Mouse (Mus musculus) liver, embryonic 14.5 days (tissue): ENCODE results near the gene Taar7a. TPM values are rescaled to one million over a fixed set of nuclear protein-coding genes. Genes with fewer than 3 reads are reported as not detected.

Source experiments
- ATAC-seq: fragments of 200-750 bp; cut with Nextera tagmentation; 2 replicates; pipeline ENCODE4 v1.8.0; 2017; ENCODE audit warnings: moderate number of reproducible peaks, mild to moderate bottlenecking, moderate library complexity; ENCODE audit not compliant: insufficient read depth
- DNase-seq, 3 experiments: peaks; one replicate each; pipeline ENCODE4 v3.0.0-alpha.2; 2012 to 2013; ENCODE audit warnings: low read depth in 3 of 3, low spot score in 3 of 3
- H3K27ac ChIP-seq: fragments of 300-500 bp; sonication (generic); 2 replicates; pipeline ENCODE4 v1.5.1; 2014; ENCODE audit warnings: moderate library complexity, mild to moderate bottlenecking, control low read depth, inconsistent platforms
- H3K27me3 ChIP-seq: fragments of 300-500 bp; sonication (generic); 2 replicates; pipeline ENCODE4 v1.6.1; 2014; ENCODE audit warnings: mild to moderate bottlenecking, low read length, moderate library complexity; ENCODE audit not compliant: control insufficient read depth, insufficient read depth
- H3K36me3 ChIP-seq: fragments of 300-500 bp; sonication (generic); replicated peaks from 2 replicates; pipeline ENCODE4 v1.6.1; 2014; ENCODE audit warnings: low read depth; ENCODE audit not compliant: control insufficient read depth, insufficient read depth
- H3K4me1 ChIP-seq, 2 experiments: fragments of 200-500 bp in 1 of 2; fragments of 300-500 bp in 1 of 2; sonication (generic) in 1 of 2; replicated peaks; 2 replicates each; pipeline ENCODE4 v1.6.1; 2012 to 2014; ENCODE audit warnings: antibody characterized with exemption in 1 of 2, inconsistent platforms in 1 of 2, low read length in 1 of 2; ENCODE audit not compliant: control insufficient read depth in 2 of 2, insufficient read depth in 2 of 2
- H3K4me2 ChIP-seq: fragments of 300-500 bp; sonication (generic); 2 replicates; pipeline ENCODE4 v1.6.1; 2014; ENCODE audit warnings: low read depth, mild to moderate bottlenecking, control low read depth, moderate library complexity
- H3K4me3 ChIP-seq, 2 experiments: fragments of 200-500 bp in 1 of 2; fragments of 300-500 bp in 1 of 2; sonication (generic) in 1 of 2; 2 replicates each; pipeline ENCODE4 v1.5.1; 2012 to 2014; ENCODE audit warnings: low read depth in 2 of 2, low read length in 2 of 2, mild to moderate bottlenecking in 2 of 2, control low read depth in 1 of 2, inconsistent platforms in 1 of 2, moderate library complexity in 1 of 2; ENCODE audit not compliant: insufficient read depth in 1 of 2
- H3K9ac ChIP-seq: fragments of 300-500 bp; sonication (generic); replicated peaks from 2 replicates; pipeline ENCODE4 v1.6.1; 2014; ENCODE audit warnings: mild to moderate bottlenecking, control low read depth, moderate library complexity
- H3K9me3 ChIP-seq: fragments of 300-500 bp; sonication (generic); 2 replicates; pipeline ENCODE4 v1.6.1; 2016; ENCODE audit warnings: low read length, mixed read lengths; ENCODE audit not compliant: control insufficient read depth
- CTCF ChIP-seq: IDR thresholded peaks from 2 replicates; pipeline ENCODE4 v1.5.1; 2016; ENCODE audit warnings: antibody characterized with exemption, low read depth, control low read depth
- EP300 ChIP-seq: IDR thresholded peaks from 2 replicates; pipeline ENCODE4 v1.6.1; 2016; ENCODE audit warnings: antibody characterized with exemption, low read depth
- WGBS: fragments of 180-500 bp; shearing (Covaris S2); extraction: QIAGEN DNeasy Blood & Tissue Kit; methylation state at CpG from one replicate; pipeline ENCODE4 v1.1.7; 2014; ENCODE audit not compliant: insufficient replicate concordance; 5-methylcytosine and 5-hydroxymethylcytosine counted together
- polyA plus RNA-seq, 2 experiments: library from polyadenylated mRNA; depleted of rRNA in 1 of 2; stranded (reverse) in 1 of 2; unstranded in 1 of 2; fragments of >200 nt; fragmentation: Nextera tagmentation in 1 of 2; extraction: Ambion mirVana in 1 of 2; gene quantifications; 2 replicates each; pipeline versions ENCODE4 v1.2.1 to v1.2.3; 2012 to 2014

Gene Taar7a
- polyA plus RNA-seq, 2 experiments, result not detected

DNA sequence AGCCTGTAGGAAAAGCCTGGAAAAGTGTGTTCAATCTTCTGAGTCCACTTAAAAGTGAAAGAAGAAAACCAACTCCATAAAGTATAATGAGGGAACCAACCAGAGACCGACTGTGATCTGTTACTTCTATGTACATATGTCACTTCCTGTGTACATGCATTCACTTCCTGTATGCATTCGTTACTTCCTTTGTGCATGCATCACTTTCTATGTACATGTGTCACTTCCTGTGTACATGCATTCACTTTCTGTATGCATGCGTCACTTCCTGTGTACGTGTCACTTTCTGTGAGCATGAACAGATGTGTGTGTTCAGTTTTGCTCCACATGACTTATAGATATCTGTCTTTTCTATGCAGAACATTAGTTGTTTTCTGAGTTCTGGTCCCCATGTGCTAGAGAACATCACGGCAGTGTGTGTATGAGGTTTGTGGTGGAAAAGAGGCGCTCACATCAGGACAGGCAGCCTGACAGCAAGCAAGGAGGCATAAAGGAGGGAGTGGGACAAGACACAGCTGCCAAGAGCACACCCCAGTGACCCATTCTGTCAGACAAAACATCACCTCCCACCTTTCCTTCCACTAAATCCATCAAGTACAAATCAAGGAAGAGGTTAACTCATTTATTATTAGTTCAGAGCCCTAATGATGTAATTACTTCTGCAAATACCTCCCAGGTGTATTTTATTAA, 28.2 kb downstream of the Taar7a start:
- no peaks in the 10 kb centered on the region for H3K36me3 ChIP-seq
- DNase-seq (no peak), ATAC-seq (no peak)
- H3K27me3 ChIP-seq, result no peaks in the 10 kb centered on the region
- 63% methylated on average over 6 of the region's 6 CpGs for WGBS
- no peaks in the 10 kb centered on the region for H3K4me1 ChIP-seq
- H3K9ac ChIP-seq, result no peak overlapping the region
- H3K9me3 ChIP-seq, result no peaks in the 10 kb centered on the region
- TF ChIP-seq EP300 (no peak), CTCF (no peak)
- H3K27ac ChIP-seq, result no peak overlapping the region
- no peak overlapping the region for H3K4me2 ChIP-seq
- no peak overlapping the region for H3K4me3 ChIP-seq

DNA sequence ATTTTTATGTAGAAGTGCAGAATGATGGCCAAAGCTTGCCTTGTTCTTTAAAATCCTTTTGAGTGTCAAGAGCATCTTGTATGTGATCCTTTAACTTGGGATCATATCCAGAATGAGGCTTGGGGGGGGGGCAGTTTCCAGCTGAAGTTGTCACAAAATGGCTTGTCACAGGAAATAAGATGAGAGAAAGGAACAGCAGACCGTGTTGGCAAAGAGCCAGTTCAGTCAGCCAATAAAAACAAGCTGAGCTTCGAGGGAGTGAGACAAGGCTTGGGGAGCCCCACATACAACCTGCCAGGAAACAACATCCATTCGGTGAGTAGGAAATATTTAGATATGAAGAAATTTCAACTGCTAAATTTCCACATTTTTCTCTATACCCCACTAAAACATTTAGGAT, 29.8 kb downstream of the Taar7a start:
- WGBS, result 38% methylated on average over 3 of the region's 3 CpGs
- no peak overlapping the region for H3K9ac ChIP-seq
- no peak for DNase-seq

DNA sequence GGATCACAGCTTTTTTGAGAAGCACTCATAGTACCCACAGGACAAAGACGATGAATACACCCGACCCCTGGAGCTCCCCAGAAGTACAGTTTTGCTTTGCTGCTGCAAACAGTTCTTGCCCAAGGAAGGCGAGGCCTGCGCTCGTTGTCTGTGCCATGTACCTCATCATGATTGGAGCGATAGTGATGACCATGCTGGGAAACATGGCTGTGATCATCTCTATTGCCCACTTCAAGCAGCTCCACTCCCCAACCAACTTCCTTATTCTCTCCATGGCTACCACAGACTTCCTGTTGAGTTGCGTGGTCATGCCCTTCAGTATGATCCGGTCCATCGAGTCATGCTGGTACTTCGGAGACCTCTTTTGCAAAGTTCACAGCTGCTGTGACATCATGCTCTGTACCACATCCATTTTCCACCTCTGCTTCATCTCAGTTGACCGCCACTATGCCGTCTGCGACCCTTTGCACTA, 32.8 kb downstream of the Taar7a start, which contains the start of gene Taar4:
Taar4 (plus strand) TSS at position 51 of the 472 bp plus-strand sequence.
- H3K27me3 ChIP-seq, result no peaks in the 10 kb centered on the region
- H3K36me3 ChIP-seq, result no peaks in the 10 kb centered on the region
- H3K9me3 ChIP-seq, result no peaks in the 10 kb centered on the region
- H3K27ac ChIP-seq, result no peak within 1 kb of the TSS
- no peak for DNase-seq
- TF ChIP-seq EP300 (no peak), CTCF (no peak)
- ATAC-seq, result no peak
- no peak within 1 kb of the TSS for H3K4me3 ChIP-seq
- no peak within 1 kb of the TSS for H3K4me2 ChIP-seq
- WGBS, result 68% methylated on average over 13 of the region's 13 CpGs
- no peak within 1 kb of the TSS for H3K9ac ChIP-seq
- no peaks in the 10 kb centered on the region for H3K4me1 ChIP-seq

More for the DNA sequence above, 29.8 kb downstream of the Taar7a start:
- ATAC-seq, result no peak
- Histone ChIP-seq H3K4me2 (no peak overlapping the region), H3K27me3 (no peaks in the 10 kb centered on the region), H3K9me3 (no peaks in the 10 kb centered on the region), H3K27ac (no peak overlapping the region), H3K4me3 (no peak overlapping the region), H3K4me1 (no peaks in the 10 kb centered on the region), H3K36me3 (no peaks in the 10 kb centered on the region)
- no peak for TF ChIP-seq EP300
- TF ChIP-seq CTCF, result no peak

DNA sequence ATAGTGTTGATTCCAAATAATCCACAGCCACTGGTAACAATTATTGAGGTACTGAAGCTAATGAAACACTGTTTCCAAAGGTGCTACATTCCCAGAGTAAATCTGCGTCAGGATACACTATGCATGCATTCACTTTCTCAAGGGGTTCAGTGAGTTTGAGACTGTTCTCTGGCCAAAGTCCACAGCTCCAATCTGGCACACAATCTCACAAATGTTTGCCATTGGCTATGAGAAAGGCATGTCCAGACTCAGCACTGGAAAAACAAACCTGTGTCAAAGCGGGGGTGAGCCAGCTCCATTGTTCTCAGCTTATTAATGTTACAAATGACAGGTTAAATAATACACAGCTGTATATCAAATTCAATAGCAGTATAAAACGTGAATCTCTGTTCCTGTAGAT, 34.2 kb downstream of the Taar7a start:
- H3K9ac ChIP-seq, result no peak overlapping the region
- 47% methylated on average over 3 of the region's 3 CpGs for WGBS
- no peak for ATAC-seq
- H3K4me1 ChIP-seq, result no peaks in the 10 kb centered on the region
- DNase-seq, result no peak
- no peak overlapping the region for H3K4me3 ChIP-seq
- no peak overlapping the region for H3K27ac ChIP-seq
- no peaks in the 10 kb centered on the region for H3K9me3 ChIP-seq
- H3K27me3 ChIP-seq, result no peaks in the 10 kb centered on the region
- H3K36me3 ChIP-seq, result no peaks in the 10 kb centered on the region
- no peak for TF ChIP-seq CTCF
- no peak overlapping the region for H3K4me2 ChIP-seq

DNA sequence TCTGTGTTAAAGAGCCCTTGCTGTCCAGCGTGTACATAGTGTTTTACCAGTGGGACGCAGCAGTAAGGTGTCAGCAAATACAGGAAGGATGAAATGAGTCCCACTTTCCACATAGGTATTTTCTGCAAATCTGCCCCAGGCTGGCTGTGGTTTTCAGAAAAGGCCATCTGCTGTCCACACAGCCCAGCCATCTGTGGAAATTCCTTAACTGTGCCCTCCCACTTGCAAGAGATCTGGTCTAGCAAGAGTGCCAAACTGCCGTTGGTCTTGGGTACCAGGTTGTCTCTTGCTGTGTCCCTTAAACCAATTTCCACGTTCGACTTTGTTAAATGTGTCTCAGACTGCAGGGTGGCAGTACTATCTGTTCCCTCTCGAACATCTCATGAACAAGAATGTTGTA, 41.6 kb downstream of the Taar7a start:
- WGBS, result 56% methylated on average over 6 of the region's 6 CpGs
- no peaks in the 10 kb centered on the region for H3K4me1 ChIP-seq
- H3K27ac ChIP-seq, result no peak overlapping the region
- H3K9ac ChIP-seq, result no peak overlapping the region
- H3K27me3 ChIP-seq, result no peaks in the 10 kb centered on the region
- H3K36me3 ChIP-seq, result no peaks in the 10 kb centered on the region
- no peak overlapping the region for H3K4me2 ChIP-seq
- H3K4me3 ChIP-seq, result no peak overlapping the region
- no peaks in the 10 kb centered on the region for H3K9me3 ChIP-seq
- ATAC-seq, result no peak
- DNase-seq, result no peak
- TF ChIP-seq EP300 (no peak), CTCF (no peak)
